In genomic region chr10:56024579-56024978, GRCm38 (mm10) we compare ENCODE assay signal across 16 mouse cellular contexts.
DNase-seq lines count a peak whose midpoint lies in the region.
"Had no signal": no experiment of that assay in that cellular context is flagged by ENCODE, and none has a peak within 500 bp of the region (broad histone marks: within the 10 kb centered on the region; RNA-seq: fewer than 3 reads in every experiment).

No protein-coding gene starts in this region.

- DNase-seq in adrenal gland, postnatal 10 days: peak; percentile 12
- DNase-seq in adrenal gland, postnatal 25 days: no peak
- DNase-seq in Muller cell, postnatal 12 days (ENCODE audit: inconsistent ontology term): peak; percentile 15
- peak; percentile 20 for DNase-seq in adrenal gland, postnatal 14 days
- DNase-seq in left cerebral cortex, postnatal 25 days (ENCODE audit: low spot score in 2 of 2): no peak
- DNase-seq in lung, postnatal 4 days: no peak
- DNase-seq: B cell, adult 2 months; cerebellum, adult 11 months; cerebellum, adult 2 months; cerebellum, adult 9-11 months; cerebellum, postnatal 25 days; gastrocnemius, postnatal 25 days; heart, adult 18-20 months; heart, postnatal 14 days; heart, postnatal 4 days; kidney, adult 18-20 months had no signal

- intact Hi-C loops in left cerebral cortex, postnatal 25 days (cut with DNase I): no loop called here

Comparison
In these comparisons a context has a peak if more than half of its experiments do, and no peak if none do; other contexts are left out.
1. DNase-seq: peak in adrenal gland, postnatal 10 days (single experiment), Muller cell, postnatal 12 days (single experiment) and adrenal gland, postnatal 14 days (single experiment); none in adrenal gland, postnatal 25 days (single experiment), left cerebral cortex, postnatal 25 days (0 of 2) and lung, postnatal 4 days (0 of 2).